8 mouse cellular contexts compared by ENCODE assay signal in genomic region chr5:115235786-115236263, GRCm38 (mm10). TPM values are rescaled to one million over a fixed set of nuclear protein-coding genes. Genes with fewer than 3 reads are reported as not detected.
DNase-seq lines count a peak whose midpoint lies in the region; ATAC-seq and TF ChIP-seq lines count a peak whose summit lies in the region.

Pop5 (plus strand) TSS chr5:115235836.

- no peak; the same call in 1 of the 2 replicates for TF ChIP-seq CTCF in heart, adult 2 months (IDR thresholded peaks at IDR 0.05)
- peak; percentile 94 for TF ChIP-seq CTCF in midbrain, postnatal 0 days (IDR thresholded peaks at IDR 0.05)

- 1% methylated on average over 21 of the region's 21 CpGs for WGBS in embryonic facial prominence, embryonic 13.5 days
- WGBS in heart, adult 2 months: 1% methylated on average over 21 of the region's 21 CpGs
- under 1% methylated on average over 21 of the region's 21 CpGs for WGBS in limb, embryonic 14.5 days
- WGBS in midbrain, postnatal 0 days: 2% methylated on average over 21 of the region's 21 CpGs

- peak within 1 kb of the TSS; percentile 58 for H3K4me3 ChIP-seq in embryonic facial prominence, embryonic 13.5 days
- peak within 1 kb of the TSS; percentile 56 for H3K4me3 ChIP-seq in heart, adult 2 months
- H3K4me3 ChIP-seq in limb, embryonic 14.5 days (replicated peaks; ENCODE audit: low read length): peak within 1 kb of the TSS; percentile 43
- H3K4me3 ChIP-seq in midbrain, postnatal 0 days (ENCODE audit: low read depth, low read length): peak within 1 kb of the TSS; percentile 52

- TF ChIP-seq POLR2A in heart, adult 2 months (IDR thresholded peaks at IDR 0.05; ENCODE audit: insufficient read depth, low read depth, low read length): no peak
- TF ChIP-seq POLR2A in limb, embryonic 14.5 days (IDR thresholded peaks at IDR 0.05; ENCODE audit: borderline replicate concordance, extremely low read depth, insufficient read depth, insufficient read length): no peak

- H3K4me1 ChIP-seq in embryonic facial prominence, embryonic 13.5 days: peaks cover 22% of the 10 kb centered on the region
- H3K4me1 ChIP-seq in heart, adult 2 months (ENCODE audit: control insufficient read depth, insufficient read depth, low read length): peaks cover 3% of the 10 kb centered on the region; the same call in 1 of the 2 replicates
- peaks cover 9% of the 10 kb centered on the region for H3K4me1 ChIP-seq in limb, embryonic 14.5 days (ENCODE audit: control insufficient read depth, insufficient read depth, low read length)
- peaks cover 10% of the 10 kb centered on the region; the same call in 1 of the 2 replicates for H3K4me1 ChIP-seq in midbrain, postnatal 0 days (ENCODE audit: insufficient read depth, low read length)

- peak within 1 kb of the TSS; percentile 72 for H3K9ac ChIP-seq in embryonic facial prominence, embryonic 13.5 days
- peak within 1 kb of the TSS; percentile 73 for H3K9ac ChIP-seq in heart, adult 2 months (ENCODE audit: low read depth, low read length)
- peak within 1 kb of the TSS; percentile 53 for H3K9ac ChIP-seq in limb, embryonic 14.5 days (ENCODE audit: low read depth, low read length, severe bottlenecking)
- peak within 1 kb of the TSS; percentile 66 for H3K9ac ChIP-seq in midbrain, postnatal 0 days (replicated peaks; ENCODE audit: low read length, poor library complexity, severe bottlenecking)

- H3K79me2 ChIP-seq in heart, adult 2 months (replicated peaks; ENCODE audit: control insufficient read depth, insufficient read depth, low read length): no peaks in the 10 kb centered on the region

- no peak for ATAC-seq in embryonic facial prominence, embryonic 13.5 days (ENCODE audit: insufficient number of reproducible peaks, insufficient read depth, low FRiP score, low TSS enrichment, low read depth)
- ATAC-seq in limb, embryonic 14.5 days (ENCODE audit: low FRiP score, low read depth): peak; percentile 69
- ATAC-seq in midbrain, postnatal 0 days (ENCODE audit: low FRiP score): peak; percentile 73; the same call in 1 of the 2 replicates

- intact Hi-C loops in heart, adult 2 months (cut with DNase I): loop anchor here (1.0 to 2.0 kb wide), 3 partner anchors 49 to 257 kb away; no protein-coding TSS in a partner anchor

- peak; percentile 94 for TF ChIP-seq EP300 in heart, adult 2 months (IDR thresholded peaks at IDR 0.05; ENCODE audit: insufficient read depth, low read depth, low read length)

- H3K9me3 ChIP-seq in embryonic facial prominence, embryonic 13.5 days: no peaks in the 10 kb centered on the region
- H3K9me3 ChIP-seq in limb, embryonic 14.5 days (ENCODE audit: control insufficient read depth, low read length): no peaks in the 10 kb centered on the region
- no peaks in the 10 kb centered on the region for H3K9me3 ChIP-seq in midbrain, postnatal 0 days (ENCODE audit: low read length)

- peak within 1 kb of the TSS; percentile 28; the same call in 1 of the 2 replicates for H3K27ac ChIP-seq in embryonic facial prominence, embryonic 13.5 days
- peak within 1 kb of the TSS; percentile 92 for H3K27ac ChIP-seq in heart, adult 2 months
- no peak within 1 kb of the TSS for H3K27ac ChIP-seq in limb, embryonic 14.5 days (replicated peaks; ENCODE audit: low read depth, low read length)
- peak within 1 kb of the TSS; percentile 58 for H3K27ac ChIP-seq in midbrain, postnatal 0 days (ENCODE audit: low read depth, low read length)

- H3K27me3 ChIP-seq in embryonic facial prominence, embryonic 13.5 days: peaks cover 16% of the 10 kb centered on the region
- H3K27me3 ChIP-seq in heart, adult 2 months (ENCODE audit: control insufficient read depth, insufficient read depth, low read length): no peaks in the 10 kb centered on the region
- H3K27me3 ChIP-seq in limb, embryonic 14.5 days (ENCODE audit: control insufficient read depth, insufficient read depth, low read length): 0 out of 2 replicates have a peak, but pooled peaks cover 2% of the 10 kb centered on the region
- peaks cover 3% of the 10 kb centered on the region; the same call in 1 of the 2 replicates for H3K27me3 ChIP-seq in midbrain, postnatal 0 days (ENCODE audit: insufficient read depth, low read length)

- peak within 1 kb of the TSS; percentile 91 for H3K4me2 ChIP-seq in embryonic facial prominence, embryonic 13.5 days
- peak within 1 kb of the TSS; percentile 62 for H3K4me2 ChIP-seq in limb, embryonic 14.5 days (replicated peaks; ENCODE audit: low read depth, low read length, severe bottlenecking)
- H3K4me2 ChIP-seq in midbrain, postnatal 0 days (ENCODE audit: low read depth, low read length, poor library complexity, severe bottlenecking): peak within 1 kb of the TSS; percentile 78

- H3K36me3 ChIP-seq in embryonic facial prominence, embryonic 13.5 days: peaks cover 12% of the 10 kb centered on the region
- no peaks in the 10 kb centered on the region for H3K36me3 ChIP-seq in heart, adult 2 months (ENCODE audit: control insufficient read depth, insufficient read depth, low read length)
- peaks cover 13% of the 10 kb centered on the region for H3K36me3 ChIP-seq in limb, embryonic 14.5 days (ENCODE audit: control insufficient read depth, insufficient read depth, low read length)
- peaks cover 12% of the 10 kb centered on the region for H3K36me3 ChIP-seq in midbrain, postnatal 0 days (ENCODE audit: insufficient read depth, low read length)

- peak; percentile 65 for DNase-seq in 3134 (ENCODE audit: extremely low read depth, insufficient read length, low spot score)
- peak; percentile 92 to 96 for DNase-seq in adrenal gland, postnatal 36 days
- DNase-seq in heart, adult 2 months: peak; percentile 89 to 94
- peak; percentile 75 to 92 for DNase-seq in kidney, adult 8-10 months
- DNase-seq in limb, embryonic 14.5 days (ENCODE audit: low spot score): peak; percentile 95
- peak; percentile 93 for DNase-seq in midbrain, postnatal 0 days (ENCODE audit: low spot score)
- peak; percentile 81 to 88 for DNase-seq in spleen, postnatal 14 days (ENCODE audit: low spot score in 2 of 2)

RNA-seq across cellular contexts. Expression of gene Pop5, which starts in this region (rescaled TPM):
- 10 to 100 TPM; 76.3 to 85.9 TPM for total RNA-seq in adrenal gland, postnatal 36 days (2021)
- polyA plus RNA-seq in embryonic facial prominence, embryonic 13.5 days (2015; fragmentation: Nextera tagmentation; extraction: Ambion mirVana): 83.5 and 88.1 TPM in 2 replicates
- 10 to 100 TPM; 32.2 to 38.1 TPM for total RNA-seq in heart, adult 2 months (2021)
- 36.2 and 43.8 TPM in 2 replicates for polyA plus RNA-seq in heart, adult 2 months (2012; rRNA removed)
- polyA plus RNA-seq in limb, embryonic 14.5 days (2012; rRNA removed): 51.6 and 61.7 TPM in 2 replicates
- 90.3 and 107 TPM in 2 replicates for polyA plus RNA-seq in limb, embryonic 14.5 days (2014; fragmentation: Nextera tagmentation; extraction: Ambion mirVana)
- total RNA-seq in midbrain, postnatal 0 days (2014; rRNA removed): 33.2 and 41.5 TPM in 2 replicates
- 95.5 and 101 TPM in 2 replicates for polyA plus RNA-seq in midbrain, postnatal 0 days (2015; fragmentation: Nextera tagmentation; extraction: Ambion mirVana)
